Mouse (Mus musculus): ENCODE measurements around the gene Hs3st3b1. TPM values are rescaled to one million over a fixed set of nuclear protein-coding genes. Genes with fewer than 3 reads are reported as not detected.

Hs3st3b1 gene
- total RNA-seq, 4 experiments from 2014 or later: 1.7 to 2.2 (median 1.8) TPM

DNA sequence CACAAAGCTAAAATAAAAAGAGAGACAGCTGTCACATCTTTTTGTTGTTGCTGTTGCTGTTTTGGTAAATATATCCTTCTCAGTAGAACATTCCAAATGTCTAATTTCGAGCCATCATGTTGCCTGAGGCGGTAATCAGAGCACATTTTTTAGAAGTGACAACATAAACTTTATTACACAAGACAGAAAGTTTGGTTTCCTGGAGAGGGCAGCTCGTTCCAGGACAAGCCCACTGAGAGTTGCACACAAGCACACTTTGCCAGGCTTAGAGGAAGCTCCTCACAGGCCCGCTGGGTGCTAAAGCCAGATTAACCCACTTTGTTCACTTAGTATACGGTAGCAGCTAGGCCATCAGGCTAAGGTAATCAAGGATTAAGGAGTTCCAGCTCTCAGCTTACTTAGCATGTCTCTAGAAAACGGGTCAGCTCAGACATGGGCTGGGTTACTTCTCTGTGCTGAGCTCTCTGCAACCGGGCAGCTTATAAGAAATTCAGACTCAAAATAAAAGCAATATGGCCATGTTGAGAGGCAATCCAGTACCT is 30.5 kb downstream of the Hs3st3b1 start:
- DNase-seq (ENCODE audit: low spot score in 2 of 2): no peak

DNA sequence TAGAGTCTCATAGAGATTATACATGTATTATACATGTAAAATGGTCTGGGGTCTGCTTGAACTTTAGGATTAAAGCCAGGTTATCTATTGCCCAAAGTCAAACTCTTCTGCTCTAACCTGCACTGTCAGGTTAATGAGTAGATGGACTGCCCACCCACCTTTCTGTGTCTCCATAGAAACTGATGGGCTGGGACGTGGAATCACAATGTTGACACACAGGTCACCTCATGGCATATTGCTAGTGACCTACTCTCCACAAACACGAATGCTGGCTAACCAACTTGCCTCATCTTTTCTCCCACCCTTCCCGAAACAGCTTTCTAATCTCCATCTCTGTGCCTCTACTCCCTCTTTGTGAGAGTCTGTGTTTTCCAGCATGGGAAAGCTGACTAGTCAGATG is 38.7 kb downstream of the Hs3st3b1 start:
- DNase-seq (ENCODE audit: low spot score in 2 of 2): no peak

DNA sequence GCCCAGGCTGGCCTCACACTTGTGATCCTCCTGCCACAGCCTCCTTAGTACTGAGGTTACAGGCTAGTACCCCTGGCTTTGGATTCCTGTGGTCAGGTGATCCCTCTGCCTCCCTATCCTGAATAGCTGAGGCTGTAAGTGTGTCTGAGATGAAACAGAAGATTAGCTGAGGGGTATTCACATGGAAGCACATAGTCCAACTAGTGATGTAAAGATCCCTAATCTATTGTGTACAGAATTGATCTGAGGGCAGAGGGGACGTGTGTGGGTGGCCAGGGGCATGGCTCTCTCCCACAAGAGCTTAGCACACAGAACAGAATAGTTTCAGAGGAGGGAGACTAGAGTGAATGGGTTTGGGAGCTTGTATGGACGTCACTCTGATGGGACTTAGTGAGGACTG is 41.8 kb downstream of the Hs3st3b1 start:
- DNase-seq (ENCODE audit: low spot score in 2 of 2): no peak

DNA sequence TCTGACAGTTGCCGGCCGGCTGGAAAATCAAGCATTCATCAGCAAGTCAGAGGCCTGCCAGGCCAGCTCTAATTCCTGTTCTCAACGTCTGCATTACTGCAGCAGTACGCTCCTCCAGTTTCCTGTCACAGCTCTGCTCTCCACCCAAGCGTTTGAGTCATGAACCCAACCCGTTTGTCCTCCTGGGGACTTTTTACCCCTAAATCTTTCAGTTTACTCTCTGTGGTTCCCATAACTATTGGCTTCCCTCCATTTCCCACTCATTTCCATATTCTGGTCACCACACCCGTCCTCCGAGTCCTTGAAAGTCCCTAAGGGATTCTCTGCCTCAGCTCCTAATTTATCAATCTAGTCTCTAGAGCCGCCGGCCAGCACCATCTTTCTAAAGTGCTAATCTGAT is 42.8 kb downstream of the Hs3st3b1 start:
- no peak for DNase-seq (ENCODE audit: low spot score in 2 of 2)

DNA sequence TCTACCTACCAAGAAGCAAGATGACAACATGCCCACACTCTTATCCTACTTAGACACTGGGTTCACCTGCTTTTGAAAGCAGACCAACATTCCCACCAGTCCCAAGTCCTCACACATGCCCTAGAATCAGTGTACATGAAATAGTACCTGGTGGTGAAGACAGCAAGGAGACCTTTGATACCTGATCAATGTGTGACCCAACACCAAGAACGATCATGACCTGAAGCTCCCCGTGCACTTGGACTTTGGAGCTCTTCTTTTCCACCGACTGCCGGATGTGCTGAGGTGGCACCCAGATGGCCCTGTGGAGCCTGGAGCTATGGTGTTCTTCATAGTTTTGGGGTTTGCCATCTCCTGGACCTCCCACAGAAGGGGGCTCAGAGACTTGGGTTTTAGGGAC is 43.5 kb downstream of the Hs3st3b1 start:
- DNase-seq (ENCODE audit: low spot score in 2 of 2): no peak

DNA sequence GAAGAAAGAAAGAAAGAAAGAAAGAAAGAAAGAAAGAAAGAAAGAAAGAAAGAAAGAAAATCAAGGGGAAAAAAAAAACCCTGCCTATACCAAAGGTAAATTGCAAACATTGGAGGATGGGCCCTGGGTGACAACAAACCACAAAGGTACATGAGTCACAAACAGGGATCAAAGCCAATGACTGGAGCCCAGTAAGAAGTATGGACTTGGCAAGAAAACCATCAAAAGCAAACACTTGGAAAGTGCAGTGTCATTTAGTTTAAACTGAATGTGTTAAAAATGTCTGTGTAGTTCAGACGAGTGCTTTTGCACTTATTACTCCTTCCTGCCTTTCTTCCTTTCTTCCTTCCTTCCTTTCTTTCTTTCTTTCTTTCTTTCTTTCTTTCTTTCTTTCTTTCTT is 59.3 kb downstream of the Hs3st3b1 start:
- DNase-seq (ENCODE audit: low spot score in 2 of 2): no peak

DNA sequence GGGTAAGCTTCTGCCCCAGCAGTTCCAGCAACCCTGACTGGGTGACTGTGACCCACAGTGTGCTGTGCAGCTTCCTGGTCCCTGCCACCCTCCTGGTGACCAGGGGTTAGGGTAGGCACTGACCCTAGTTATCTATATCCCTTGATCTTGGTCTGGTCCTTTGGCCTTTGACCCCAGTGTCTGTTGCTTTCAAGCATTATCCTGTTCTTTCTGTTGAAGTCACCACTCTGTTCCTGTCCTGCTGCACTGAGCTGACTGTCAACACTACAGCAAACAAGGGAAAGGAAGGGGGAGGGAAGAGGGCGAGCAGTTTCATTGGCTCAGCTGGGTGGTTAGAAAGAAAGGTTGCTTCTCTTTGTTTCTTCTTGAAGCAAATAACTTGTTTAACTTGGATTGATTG is 60.1 kb downstream of the Hs3st3b1 start:
- no peak for DNase-seq (ENCODE audit: low spot score in 2 of 2)

DNA sequence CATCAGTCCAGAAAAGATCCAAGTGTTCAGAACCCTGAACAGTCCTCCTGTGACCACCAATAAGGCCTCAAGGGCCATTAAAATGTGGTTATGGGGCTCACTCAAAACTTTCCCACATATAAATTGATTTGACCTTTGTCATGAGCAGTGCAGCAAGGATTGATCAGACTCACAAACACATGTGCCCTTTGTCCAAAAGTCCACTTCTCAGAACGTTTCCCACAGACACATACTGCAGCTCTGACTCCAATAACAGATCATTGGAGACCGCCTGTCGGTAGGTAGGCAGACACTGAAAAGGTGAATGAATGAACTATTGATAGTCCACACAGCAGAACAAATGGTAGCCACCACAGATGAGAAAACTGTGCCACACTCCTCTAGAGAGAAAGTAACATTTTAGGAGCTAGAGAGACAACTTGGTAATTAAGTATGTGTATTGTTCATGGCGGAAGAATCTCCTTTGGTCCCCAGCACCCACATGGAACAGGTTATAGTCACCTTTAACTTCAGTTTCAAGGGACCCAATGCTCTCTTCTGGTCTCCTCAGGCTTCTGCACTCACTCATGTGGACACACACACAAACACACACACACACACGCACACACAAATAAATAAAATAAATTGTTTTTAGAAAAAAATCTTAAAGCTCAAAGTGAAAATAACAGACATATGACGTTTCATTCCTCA is 70.9 kb downstream of the Hs3st3b1 start:
- no peak for DNase-seq (ENCODE audit: low spot score in 2 of 2)

DNA sequence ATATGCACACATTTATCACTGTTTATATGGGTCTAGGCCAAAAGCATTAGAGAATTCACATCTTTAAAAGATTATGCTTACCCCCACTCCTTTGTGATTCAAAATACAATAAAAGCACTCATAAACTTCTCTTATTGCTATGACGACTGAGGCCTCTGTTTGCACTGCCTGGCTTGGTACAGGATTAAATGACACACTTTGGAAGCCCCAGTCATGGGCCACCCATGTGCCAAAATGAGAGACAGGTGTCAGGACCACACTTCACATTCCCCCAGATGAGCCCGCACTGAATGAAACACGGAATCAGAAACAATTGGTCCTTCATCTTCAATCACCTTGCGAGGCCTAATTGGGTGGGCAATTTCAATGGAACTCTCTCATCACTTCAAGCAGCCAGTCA is 71.8 kb downstream of the Hs3st3b1 start:
- no peak for DNase-seq (ENCODE audit: low spot score in 2 of 2)

DNA sequence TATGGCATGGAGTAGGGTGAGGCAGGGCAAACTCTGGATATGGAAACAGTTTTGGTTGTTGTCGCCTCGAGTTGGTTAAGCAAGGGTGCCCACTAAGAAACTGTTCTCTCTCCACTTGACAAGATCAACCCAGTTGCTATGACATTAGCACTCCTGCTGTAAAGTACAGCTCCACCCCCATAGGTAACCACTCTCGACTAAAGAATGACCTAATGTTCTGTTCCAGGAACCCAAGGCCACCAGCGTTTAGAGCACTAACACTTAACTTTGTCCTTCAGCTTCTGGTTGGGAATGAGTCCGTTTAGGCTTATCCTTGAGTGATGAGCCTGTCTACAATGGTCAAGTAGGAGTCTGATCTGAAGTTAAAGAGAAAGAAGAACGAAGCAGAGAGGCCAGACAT is 76.7 kb downstream of the Hs3st3b1 start:
- no peak for DNase-seq (ENCODE audit: low spot score in 2 of 2)

DNA sequence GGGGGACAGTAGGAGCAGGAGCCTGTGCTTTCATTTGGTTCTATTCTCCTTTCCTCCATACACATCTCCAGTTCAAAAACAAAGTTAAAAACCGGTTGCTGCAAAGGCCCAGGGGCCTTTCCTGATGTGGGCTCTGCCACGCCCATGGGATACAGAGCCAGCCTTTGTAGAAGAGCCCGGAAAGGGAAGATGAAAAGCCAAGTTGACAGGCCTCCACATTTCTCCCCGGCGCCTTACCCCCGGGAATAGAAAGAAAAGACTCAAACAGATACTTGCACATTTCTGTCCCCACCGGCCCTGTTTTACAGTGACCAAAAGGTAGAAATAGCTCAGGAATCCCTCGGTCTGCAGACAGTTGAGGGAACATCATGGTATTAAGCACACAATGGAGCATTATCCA is 77.4 kb downstream of the Hs3st3b1 start:
- no peak for DNase-seq (ENCODE audit: low spot score in 2 of 2)

DNA sequence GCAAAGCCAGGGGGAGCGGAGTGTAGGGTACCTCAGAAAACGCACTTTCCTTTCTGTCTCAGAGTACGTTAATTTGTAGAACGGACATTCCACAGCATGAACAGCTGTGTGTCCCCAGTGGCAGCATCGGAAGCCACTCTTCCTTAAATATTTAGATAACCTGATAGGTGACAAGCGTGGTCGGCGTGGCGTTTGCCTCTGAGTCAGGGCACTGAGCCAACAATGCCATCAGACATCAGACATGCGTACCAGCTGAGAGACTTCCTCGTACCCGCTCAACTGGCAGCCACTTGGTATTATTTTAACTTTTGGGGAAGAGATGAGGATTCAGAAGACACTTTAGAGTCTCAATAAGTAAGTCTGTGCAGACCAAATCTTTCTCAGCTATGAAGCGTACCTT is 84.6 kb downstream of the Hs3st3b1 start:
- DNase-seq (ENCODE audit: low spot score in 2 of 2): no peak

Other genes starting within 250 kb of the Hs3st3b1 start
- 10 to 100 TPM; 21.0 to 25.7 (median 24.6) TPM for gene Cox10, start 157.2 kb upstream of the Hs3st3b1 start, total RNA-seq (2022)

All from left cerebral cortex, adult 8-10 months (tissue).